Comparison of ENCODE assay signal across 8 mouse cellular contexts in the genomic region with DNA sequence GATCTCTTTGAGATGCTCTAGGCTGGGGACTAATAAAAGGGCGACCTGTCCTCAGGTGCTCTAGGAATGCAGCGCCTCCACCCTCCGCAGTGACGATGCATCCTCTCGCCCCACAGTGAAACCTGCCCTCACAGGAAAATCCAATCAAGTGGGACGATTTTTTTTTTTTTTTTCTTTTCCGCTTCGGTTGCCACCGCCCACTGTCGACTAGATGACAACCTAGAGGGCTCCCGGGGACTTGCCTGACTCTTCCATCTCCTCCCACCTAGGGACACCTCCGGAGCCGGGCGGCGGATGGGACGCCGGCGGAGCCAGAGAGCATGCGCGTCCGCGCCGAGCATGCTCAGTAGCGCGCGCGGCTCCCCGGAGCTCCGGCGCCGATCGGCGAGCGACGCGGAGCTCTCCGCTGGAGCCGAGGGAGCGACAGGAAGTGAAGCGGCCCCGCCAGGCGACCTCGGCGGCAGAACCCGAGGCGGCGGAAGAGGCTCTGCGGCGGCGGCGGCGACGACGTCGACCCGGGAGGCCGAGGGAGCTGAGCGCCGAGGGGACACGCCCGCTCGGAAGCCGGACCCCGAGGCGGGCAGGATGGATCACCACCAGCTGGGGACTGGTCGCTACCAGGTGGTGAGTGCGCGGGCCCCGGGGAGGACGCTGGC. TPM values are rescaled to one million over a fixed set of nuclear protein-coding genes. Genes with fewer than 3 reads are reported as not detected.
DNase-seq lines count a peak whose midpoint lies in the region; ATAC-seq lines count a peak whose summit lies in the region.

A gene (plus strand): TSS at position 195 of the 656 bp plus-strand sequence.

- peak within 1 kb of the TSS; percentile 82 for H3K4me2 ChIP-seq in heart, embryonic 13.5 days
- peak within 1 kb of the TSS; percentile 93 for H3K4me2 ChIP-seq in liver, embryonic 15.5 days
- peak within 1 kb of the TSS; percentile 69 for H3K4me2 ChIP-seq in neural tube, embryonic 12.5 days (replicated peaks)

- H3K36me3 ChIP-seq in heart, embryonic 13.5 days = no peaks in the 10 kb centered on the region
- H3K36me3 ChIP-seq in liver, embryonic 15.5 days (replicated peaks) = no peaks in the 10 kb centered on the region
- H3K36me3 ChIP-seq in neural tube, embryonic 12.5 days = no peaks in the 10 kb centered on the region

- peaks cover 11% of the 10 kb centered on the region for H3K4me1 ChIP-seq in heart, embryonic 13.5 days
- H3K4me1 ChIP-seq in liver, embryonic 15.5 days (replicated peaks) = peaks cover 11% of the 10 kb centered on the region; the same call in 1 of the 2 replicates
- H3K4me1 ChIP-seq in neural tube, embryonic 12.5 days = no peaks in the 10 kb centered on the region; the same call in 1 of the 2 replicates

- no peaks in the 10 kb centered on the region for H3K27me3 ChIP-seq in heart, embryonic 13.5 days (replicated peaks)
- no peaks in the 10 kb centered on the region; the same call in 1 of the 2 replicates for H3K27me3 ChIP-seq in liver, embryonic 15.5 days
- no peaks in the 10 kb centered on the region for H3K27me3 ChIP-seq in neural tube, embryonic 12.5 days (replicated peaks)

- WGBS in heart, embryonic 13.5 days = under 1% methylated on average over 61 of the region's 70 CpGs
- WGBS in liver, embryonic 15.5 days (ENCODE audit: insufficient replicate concordance) = under 1% methylated on average over 70 of the region's 70 CpGs
- WGBS in neural tube, embryonic 12.5 days = under 1% methylated on average over 65 of the region's 70 CpGs

- peak within 1 kb of the TSS; percentile 96 for H3K9ac ChIP-seq in heart, embryonic 13.5 days
- H3K9ac ChIP-seq in liver, embryonic 15.5 days = peak within 1 kb of the TSS; percentile 81
- H3K9ac ChIP-seq in neural tube, embryonic 12.5 days = peak within 1 kb of the TSS; percentile 92

- ATAC-seq in erythroid progenitor cell, adult 5-6 weeks (replicated peaks; ENCODE audit: low FRiP score, poor library complexity, severe bottlenecking) = peak; percentile 85
- ATAC-seq in heart, embryonic 13.5 days (ENCODE audit: extremely low read depth, insufficient number of reproducible peaks, low FRiP score, low TSS enrichment) = peak; percentile 88
- peak; percentile 94 for ATAC-seq in liver, embryonic 15.5 days (ENCODE audit: insufficient read depth)
- peak; percentile 98 for ATAC-seq in neural tube, embryonic 12.5 days (ENCODE audit: low FRiP score, low read depth)

- peak within 1 kb of the TSS; percentile 94 for H3K27ac ChIP-seq in heart, embryonic 13.5 days (replicated peaks)
- H3K27ac ChIP-seq in liver, embryonic 15.5 days (replicated peaks) = peak within 1 kb of the TSS; percentile 85
- H3K27ac ChIP-seq in neural tube, embryonic 12.5 days = peak within 1 kb of the TSS; percentile 95

- H3K9me3 ChIP-seq in heart, embryonic 13.5 days = no peaks in the 10 kb centered on the region
- no peaks in the 10 kb centered on the region for H3K9me3 ChIP-seq in liver, embryonic 15.5 days (replicated peaks)
- H3K9me3 ChIP-seq in neural tube, embryonic 12.5 days = no peaks in the 10 kb centered on the region

- DNase-seq in CD4-positive, CD25-positive, alpha-beta regulatory T cell, adult 2 months (ENCODE audit: low read depth, low spot score) = peak; percentile 95
- DNase-seq in brain, embryonic 18.5 days (ENCODE audit: low read depth, low spot score) = peak; percentile 83
- DNase-seq in kidney, postnatal 14 days = peak; percentile 92
- peak; percentile 87 for DNase-seq in telencephalon, adult 2 months (ENCODE audit: low read depth, low spot score)

- peak within 1 kb of the TSS; percentile 95 for H3K4me3 ChIP-seq in heart, embryonic 13.5 days
- H3K4me3 ChIP-seq in liver, embryonic 15.5 days (replicated peaks) = peak within 1 kb of the TSS; percentile 81
- peak within 1 kb of the TSS; percentile 89 for H3K4me3 ChIP-seq in neural tube, embryonic 12.5 days

RNA-seq across cellular contexts. Expression of the gene that starts here (rescaled TPM):
- 5.8 and 16.8 TPM in 2 replicates for total RNA-seq in erythroid progenitor cell, adult 5-6 weeks (2015; ENCODE audit: low replicate concordance)
- 0.68 and 5.1 TPM in 2 replicates for total RNA-seq in erythroid progenitor cell, adult 5-6 weeks (2017; ENCODE audit: low replicate concordance)
- polyA plus RNA-seq in heart, embryonic 13.5 days (2015; fragmentation: Nextera tagmentation; extraction: Ambion mirVana) = 46.9 and 52.1 TPM in 2 replicates
- polyA plus RNA-seq in liver, embryonic 15.5 days (2015; fragmentation: Nextera tagmentation; extraction: Ambion mirVana) = 25.5 and 27.6 TPM in 2 replicates
- polyA plus RNA-seq in neural tube, embryonic 12.5 days (2016; fragmentation: Nextera tagmentation; extraction: Ambion mirVana) = 93.7 and 99.9 TPM in 2 replicates

Comparison
In these comparisons a context has a peak if more than half of its experiments do, and no peak if none do; other contexts are left out.
1. Peak in every context shown above with its lines: DNase-seq, ATAC-seq, H3K4me3 ChIP-seq and H3K27ac ChIP-seq.